Mouse (Mus musculus) gastrocnemius, postnatal 36 days (tissue): ENCODE data around the gene Crmp1. TPM values are rescaled to one million over a fixed set of nuclear protein-coding genes. Genes with fewer than 3 reads are reported as not detected.

Experiments
- DNase-seq, 2 experiments: peaks; one replicate each; pipeline ENCODE4 v3.0.0; 2022
- intact Hi-C: fragments of 180-260 bp; cut with DNase I; formaldehyde crosslinking; loops from one replicate; pipeline ENCODE4 v1.15.1; 2025
- long read RNA-seq, 2 experiments: library from polyadenylated mRNA; stranded (forward); transcript quantifications; one replicate each; pipeline ENCODE4 v2.0.0; 2021
- total RNA-seq, 2 experiments: library from RNA; stranded (reverse); gene quantifications; 2 replicates each; pipeline ENCODE4 v1.2.3; 2021

The Crmp1 gene
- under 1 TPM in 1 of 2 experiments, not detected in 1; 0.38 TPM for total RNA-seq
- long read RNA-seq, experiment 1, result 0 reads
- long read RNA-seq, experiment 2, result 0 reads

GRCm38 (mm10) chr5:37241651-37242151, at the start of gene Crmp1:
Gene Crmp1, plus strand, starts transcription at chr5:37241940.
- intact Hi-C loops, result no loop called here
- no peak for DNase-seq

DNA sequence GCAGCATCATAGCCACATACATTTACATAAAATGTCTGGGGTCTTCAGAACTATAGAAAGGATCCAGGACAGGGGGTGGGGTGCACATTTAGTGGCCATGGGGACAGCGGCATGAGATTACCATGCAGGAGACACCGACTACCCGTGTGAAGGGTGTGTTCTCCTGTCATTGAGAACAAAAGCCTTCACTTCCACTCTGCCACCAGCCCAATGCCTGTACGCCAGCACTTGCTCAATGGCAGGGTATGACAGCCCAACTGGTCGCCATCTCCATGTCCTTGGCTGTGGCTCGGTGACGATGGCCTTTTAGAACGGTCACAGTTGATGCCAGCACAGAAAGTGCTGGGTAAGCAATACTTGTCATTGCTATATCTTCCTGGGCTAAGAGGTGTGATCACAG, 45.5 kb upstream of the Crmp1 start:
- no peak for DNase-seq
- intact Hi-C loops, result no loop called here

DNA sequence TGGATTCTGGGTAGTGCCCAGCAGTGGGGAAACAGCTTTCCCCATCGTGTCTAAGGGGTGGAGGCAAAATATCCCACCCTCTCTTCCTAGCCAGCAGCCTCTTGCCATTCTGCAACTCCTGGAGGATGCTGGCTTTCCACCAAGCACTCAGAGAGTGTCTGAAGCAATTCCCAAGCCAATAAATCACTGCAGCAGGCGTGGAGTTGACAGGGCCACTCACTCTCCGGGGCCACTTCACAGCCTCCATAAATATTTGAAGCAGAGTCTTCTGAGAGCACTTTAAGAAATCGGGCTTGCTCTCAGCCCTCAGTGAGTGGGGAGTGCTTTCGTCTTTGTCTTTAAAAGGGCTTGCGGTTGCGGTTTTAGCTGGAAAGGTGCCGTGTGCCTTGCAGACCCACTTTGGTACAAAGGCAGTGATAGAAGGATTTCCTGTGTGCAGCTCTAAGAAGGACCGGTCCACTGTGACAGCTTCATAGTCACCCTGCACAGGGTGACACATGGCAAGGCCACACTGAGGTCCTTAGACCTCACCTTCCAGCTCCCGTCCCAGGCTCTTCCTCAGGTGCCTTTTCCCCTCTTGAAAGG, 45.0 kb upstream of the Crmp1 start:
- intact Hi-C loops, result no loop called here
- no peak for DNase-seq

DNA sequence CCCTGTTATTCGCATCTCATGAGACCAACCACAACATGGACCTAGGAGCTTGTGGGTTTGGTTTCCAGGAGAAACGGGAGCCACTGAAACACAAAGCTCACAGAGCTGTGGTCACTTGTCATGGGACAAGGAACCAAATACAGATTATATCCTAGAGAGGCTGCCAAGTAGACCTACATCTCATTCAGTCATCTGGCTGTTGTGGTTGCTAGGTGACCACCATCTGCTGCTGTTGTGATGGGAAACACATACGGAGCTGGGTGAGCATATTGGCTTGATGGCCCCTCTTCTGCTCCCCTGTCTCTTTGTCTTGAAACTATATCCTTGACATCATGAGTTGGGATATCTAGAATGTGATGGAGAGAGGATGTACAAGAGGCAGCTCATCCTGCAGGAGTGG, 44.3 kb upstream of the Crmp1 start:
- intact Hi-C loops, result no loop called here

GRCm38 (mm10) chr5:37198011-37198688, 43.6 kb upstream of the Crmp1 start:
- intact Hi-C loops, result no loop called here
- DNase-seq, result no peak

More for the DNA sequence above, 44.3 kb upstream of the Crmp1 start:
- no peak for DNase-seq

- intact Hi-C loops, result no loop called here
- DNase-seq, result no peak
These were observed 39.5 kb upstream of the Crmp1 start for GRCm38 (mm10) chr5:37202285-37202684.

- intact Hi-C loops, result no loop called here
- no peak for DNase-seq
These were observed 36.9 kb upstream of the Crmp1 start for GRCm38 (mm10) chr5:37204886-37205285.

DNA sequence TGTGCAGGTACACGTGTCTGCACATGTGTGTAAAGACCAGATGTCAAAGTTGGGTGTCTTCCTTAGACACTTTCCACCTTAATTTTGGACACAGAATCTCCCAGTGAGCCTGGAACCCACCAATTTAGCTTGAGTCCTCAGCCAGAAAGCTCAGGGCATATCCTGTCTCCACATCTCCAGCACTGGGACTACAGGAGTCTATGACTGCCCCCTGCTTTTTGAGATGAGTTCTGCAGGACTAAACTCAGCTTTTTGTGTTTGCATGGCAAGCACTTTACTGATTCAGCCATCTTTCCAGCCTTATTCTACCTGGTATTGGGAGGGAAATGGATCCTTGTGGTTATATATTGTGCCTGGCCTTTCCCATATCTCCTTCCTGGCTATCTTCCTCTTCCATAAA, 36.3 kb upstream of the Crmp1 start:
- DNase-seq, result no peak
- intact Hi-C loops, result no loop called here

- intact Hi-C loops, result no loop called here
These were observed 35.4 kb upstream of the Crmp1 start for GRCm38 (mm10) chr5:37206364-37206763.

GRCm38 (mm10) chr5:37212938-37213708, 28.6 kb upstream of the Crmp1 start:
- intact Hi-C loops, result no loop called here
- no peak for DNase-seq

More at GRCm38 (mm10) chr5:37206364-37206763, 35.4 kb upstream of the Crmp1 start:
- no peak for DNase-seq

- intact Hi-C loops, result no loop called here
- DNase-seq, result no peak
These were observed 28.0 kb upstream of the Crmp1 start for GRCm38 (mm10) chr5:37213709-37214103.

DNA sequence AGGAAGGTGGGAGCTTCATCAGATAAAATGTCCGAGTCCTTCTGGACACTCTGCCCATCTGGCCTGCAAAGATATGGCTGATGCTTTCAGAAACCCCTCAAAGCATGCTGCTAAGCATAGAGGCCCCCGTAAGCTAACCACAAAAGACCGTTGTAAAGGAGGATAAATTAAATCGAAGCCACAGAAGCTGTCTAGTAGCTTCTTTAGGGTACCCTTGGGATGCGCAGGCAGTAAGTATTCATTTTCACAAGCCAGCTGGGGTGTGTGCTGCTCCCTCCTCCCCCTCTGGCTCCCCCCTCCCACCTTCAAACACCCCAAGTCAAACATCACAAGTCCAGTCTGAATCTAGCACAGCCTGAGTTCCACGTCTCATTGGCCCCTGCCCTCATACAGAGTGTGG, 27.1 kb upstream of the Crmp1 start:
- DNase-seq, result no peak
- intact Hi-C loops, result no loop called here

GRCm38 (mm10) chr5:37215276-37215675, 26.5 kb upstream of the Crmp1 start:
- intact Hi-C loops, result no loop called here
- no peak for DNase-seq

DNA sequence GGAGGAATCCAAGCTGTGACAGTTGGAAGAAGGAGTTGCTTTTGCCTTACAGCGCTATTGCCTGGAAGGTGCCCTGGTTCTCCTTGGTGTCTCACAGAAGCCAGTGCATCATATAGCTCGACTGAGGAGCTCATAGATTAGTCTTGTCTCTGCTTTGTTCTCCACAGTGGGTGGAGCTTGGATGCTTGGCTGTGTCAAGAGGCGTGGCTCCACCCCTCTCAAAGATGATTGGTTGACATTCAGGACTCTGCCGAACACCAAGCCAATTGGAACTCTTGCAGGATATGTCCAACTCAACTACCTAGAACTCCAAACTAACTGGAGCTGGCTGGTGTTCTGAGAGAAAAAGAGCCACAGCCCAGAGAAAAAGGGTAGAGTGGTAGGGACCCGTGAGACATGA, 22.1 kb upstream of the Crmp1 start:
- intact Hi-C loops, result no loop called here
- DNase-seq, result no peak

DNA sequence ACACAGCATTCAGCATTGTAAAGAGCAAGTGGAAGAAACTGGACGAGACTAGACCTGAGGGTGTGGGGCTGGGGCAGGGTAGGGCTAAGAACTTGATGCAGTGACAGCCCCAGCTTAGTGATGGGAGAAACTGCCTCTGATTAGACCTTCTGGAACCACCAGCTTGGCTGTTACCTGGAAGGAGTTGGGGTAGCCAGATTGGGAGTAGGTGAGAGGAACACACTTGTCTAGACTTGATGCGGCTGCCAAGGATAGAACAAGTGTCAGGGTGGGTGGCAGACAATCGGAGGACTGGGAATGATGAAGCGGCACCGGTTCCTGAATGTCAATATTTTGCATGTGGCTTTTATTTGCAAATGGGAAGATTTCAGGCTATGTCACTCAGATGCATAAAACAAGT, 21.2 kb upstream of the Crmp1 start:
- intact Hi-C loops, result no loop called here
- no peak for DNase-seq

GRCm38 (mm10) chr5:37221563-37221962, 20.2 kb upstream of the Crmp1 start:
- intact Hi-C loops, result no loop called here
- no peak for DNase-seq

DNA sequence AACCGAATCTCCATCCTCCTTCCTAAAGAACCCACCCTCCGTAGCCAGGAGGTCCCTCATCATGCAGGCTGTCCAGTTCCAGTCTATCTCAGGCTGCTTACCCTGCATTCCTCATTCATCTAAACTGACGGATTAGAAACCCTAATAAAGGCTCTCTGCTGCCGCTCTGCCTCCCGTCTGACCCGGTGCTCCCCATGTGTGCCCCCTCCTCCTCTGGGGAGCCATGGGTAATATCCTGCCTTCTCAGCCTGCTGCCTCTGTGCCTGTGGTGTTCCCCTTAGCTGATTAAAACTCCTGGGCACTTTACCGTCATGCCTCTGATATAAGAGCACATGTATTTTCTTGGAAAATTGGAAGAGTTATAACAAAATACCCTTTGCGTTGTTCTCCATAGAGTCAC, 19.4 kb upstream of the Crmp1 start:
- intact Hi-C loops, result no loop called here
- no peak for DNase-seq

DNA sequence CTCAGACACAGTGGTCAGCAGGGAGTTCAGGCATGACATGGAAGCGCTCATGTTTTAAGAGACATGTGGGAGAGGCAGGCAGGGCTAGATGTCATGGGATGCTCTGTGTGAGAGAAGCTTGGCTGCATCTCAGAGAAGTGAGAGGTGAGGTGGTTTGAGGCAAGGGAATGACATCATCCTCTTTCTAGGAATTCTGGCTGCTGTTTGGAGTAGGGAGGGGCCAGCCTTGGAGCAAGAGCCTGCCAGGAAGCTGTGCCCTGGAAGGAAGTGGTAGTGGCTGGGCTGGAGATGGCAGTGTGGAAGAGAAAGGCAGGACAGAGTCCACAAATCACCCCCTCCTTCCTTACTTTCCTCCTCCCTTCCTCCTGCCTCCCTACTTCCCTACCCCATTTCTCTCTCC, 16.0 kb upstream of the Crmp1 start:
- intact Hi-C loops, result no loop called here
- no peak for DNase-seq

- no peak for DNase-seq
- intact Hi-C loops, result no loop called here
These were observed 13.6 kb upstream of the Crmp1 start for GRCm38 (mm10) chr5:37227956-37228680.

DNA sequence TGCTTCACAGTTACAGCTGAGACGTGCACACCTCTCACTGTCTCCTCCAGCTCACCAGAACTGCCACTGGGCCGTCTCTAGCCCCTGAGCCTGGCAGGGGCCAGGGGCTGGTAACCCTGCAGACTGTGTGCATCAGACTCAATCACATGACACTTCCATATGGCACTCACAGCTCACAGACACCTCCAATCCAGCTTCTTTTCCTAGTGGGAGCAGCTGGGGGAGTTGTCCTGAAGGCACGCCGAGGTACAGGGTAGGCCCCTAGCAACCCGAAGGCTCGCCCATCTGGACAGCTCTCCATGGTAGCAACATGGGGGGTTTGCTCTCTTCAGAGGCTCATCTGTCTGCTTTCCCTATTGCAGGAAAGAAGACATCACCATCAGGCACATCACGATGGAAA, 12.8 kb upstream of the Crmp1 start:
- intact Hi-C loops, result no loop called here
- no peak for DNase-seq

DNA sequence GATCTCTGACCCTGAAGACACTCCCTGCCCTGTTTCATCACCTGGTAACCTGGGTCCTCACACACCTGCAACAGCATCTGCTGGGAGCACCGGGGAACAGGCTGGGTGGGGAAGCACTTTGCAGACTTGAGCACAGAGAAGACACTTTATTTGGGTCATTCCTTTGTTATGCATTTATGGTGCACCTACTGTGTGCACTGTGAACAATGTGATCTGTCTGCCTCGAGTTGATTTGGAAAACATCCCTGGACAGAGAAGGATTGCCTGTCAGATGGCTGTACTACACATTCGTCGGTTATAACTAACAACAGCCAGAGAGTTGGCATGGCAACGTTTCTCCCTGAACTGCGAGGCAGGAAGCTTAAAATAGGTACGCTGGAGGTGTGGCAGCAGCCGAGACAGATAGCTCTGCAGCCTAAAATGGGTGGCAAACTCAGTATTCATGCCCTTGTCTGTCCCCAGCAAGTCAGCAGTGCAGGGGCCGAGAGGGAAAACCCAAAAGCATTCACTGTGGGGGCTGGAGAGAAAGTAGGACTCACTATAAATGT, 8.7 kb upstream of the Crmp1 start:
- intact Hi-C loops, result no loop called here
- DNase-seq, result no peak
